Mouse (Mus musculus) liver, adult 2 months (tissue): Measurements from ENCODE around the gene Aurkaip1.

Source experiments
- CTCF ChIP-seq: fragments of 200-500 bp; IDR thresholded peaks from 2 replicates; pipeline ENCODE4 v1.5.1; 2011; ENCODE audit warnings: low read depth, low read length, control low read depth
- POLR2A ChIP-seq: fragments of 200-500 bp; IDR thresholded peaks from 2 replicates; pipeline ENCODE4 v1.6.1; 2011; ENCODE audit warnings: low read length, control low read depth; ENCODE audit not compliant: insufficient read depth; ENCODE audit errors: extremely low read depth

- TF ChIP-seq POLR2A: peak; percentile 67; the same call in 1 of the 2 replicates
- TF ChIP-seq CTCF: no peak
Observed at GRCm38 (mm10) chr4:155811929-155812664, 19.0 kb upstream of the Aurkaip1 start, which contains the start of gene Ccnl2.
